Mouse (Mus musculus): ENCODE measurements around the gene S100a11. TPM values are rescaled to one million over a fixed set of nuclear protein-coding genes. Genes with fewer than 3 reads are reported as not detected.

S100a11 gene
- 38.7 and 56.5 TPM in 2 replicates for polyA plus RNA-seq (2012; rRNA removed; ENCODE audit: low replicate concordance)

GRCm38 (mm10) chr3:93520330-93521193 lies at the start of gene S100a11:
TSS of gene S100a11 (plus strand) at chr3:93520488.

GRCm38 (mm10) chr3:93554981-93555877 lies 34.9 kb downstream of the S100a11 start, which contains the start of gene S100a10:
TSS of gene S100a10 (plus strand) at chr3:93555080.

Other genes with a start within 250 kb of the S100a11 start
- gene Flg, start 247.0 kb upstream of the S100a11 start, polyA plus RNA-seq (2012; rRNA removed; ENCODE audit: low replicate concordance) = 0.07 TPM in 1 of 2 replicates, not detected in the other
- gene Hrnr, start 200.7 kb upstream of the S100a11 start, polyA plus RNA-seq (2012; rRNA removed; ENCODE audit: low replicate concordance) = not detected in 2 replicates
- gene Rptn, start 126.8 kb upstream of the S100a11 start, polyA plus RNA-seq (2012; rRNA removed; ENCODE audit: low replicate concordance) = not detected in 2 replicates
- not detected in 2 replicates for gene Tchh, start 78.2 kb upstream of the S100a11 start, polyA plus RNA-seq (2012; rRNA removed; ENCODE audit: low replicate concordance)
- gene Tchhl1, start 51.7 kb upstream of the S100a11 start, polyA plus RNA-seq (2012; rRNA removed; ENCODE audit: low replicate concordance) = not detected in 2 replicates
- 37.3 and 76.6 TPM in 2 replicates for gene S100a10, start 34.6 kb downstream of the S100a11 start, polyA plus RNA-seq (2012; rRNA removed; ENCODE audit: low replicate concordance)
- gene Tdpoz2, start 132.2 kb downstream of the S100a11 start, polyA plus RNA-seq (2012; rRNA removed; ENCODE audit: low replicate concordance) = not detected in 2 replicates
- gene Tdpoz1, start 155.8 kb downstream of the S100a11 start, polyA plus RNA-seq (2012; rRNA removed; ENCODE audit: low replicate concordance) = not detected in 2 replicates
- gene Gm37596, start 172.6 kb downstream of the S100a11 start, polyA plus RNA-seq (2012; rRNA removed; ENCODE audit: low replicate concordance) = not detected in 2 replicates